Mouse (Mus musculus): ENCODE measurements around the gene Zfhx3. TPM values are rescaled to one million over a fixed set of nuclear protein-coding genes. Genes with fewer than 3 reads are reported as not detected.

Gene Zfhx3
- polyA plus RNA-seq, 1 experiment from 2014 or later, result 68.4 TPM

DNA sequence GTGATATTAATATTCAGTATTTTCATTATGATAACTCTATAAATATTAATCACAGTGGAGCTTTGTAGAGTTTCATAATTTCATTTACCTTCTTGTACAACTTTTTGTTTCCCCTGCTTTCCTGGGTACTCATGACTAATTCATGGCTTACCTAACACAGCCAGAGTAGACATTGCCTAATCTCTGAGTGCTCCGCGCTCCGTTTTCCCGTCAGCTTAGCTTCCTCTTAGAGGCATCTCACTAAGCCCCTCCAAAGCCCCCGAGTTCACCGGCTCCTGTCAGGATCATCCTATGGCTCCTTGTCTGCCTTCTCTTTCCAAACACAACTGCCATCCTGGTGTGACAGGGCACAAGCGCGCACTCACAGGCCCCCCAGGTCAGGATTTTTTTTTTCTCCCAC lies 916.6 kb downstream of the Zfhx3 start:
- H3K27me3 ChIP-seq (ENCODE audit: control insufficient read depth, insufficient read depth, low read length), result no peaks in the 10 kb centered on the region
- 0 out of 2 replicates have a peak overlapping the region, but pooled peaks have one; percentile 10 for H3K27ac ChIP-seq (replicated peaks; ENCODE audit: low read depth, low read length)
- 0 out of 2 replicates have a peak, but pooled peaks cover 17% of the 10 kb centered on the region for H3K4me1 ChIP-seq (ENCODE audit: control insufficient read depth, insufficient read depth, low read length)
- no peaks in the 10 kb centered on the region for H3K9me3 ChIP-seq (ENCODE audit: control insufficient read depth, low read length)
- 31% methylated on average over 8 of the region's 8 CpGs for WGBS
- ATAC-seq (ENCODE audit: low FRiP score, low TSS enrichment), result no peak
- no peak overlapping the region for H3K9ac ChIP-seq (replicated peaks; ENCODE audit: low read length)
- no peak overlapping the region for H3K4me3 ChIP-seq (replicated peaks; ENCODE audit: low read depth, low read length)
- DNase-seq, result peak; percentile 53
- H3K4me2 ChIP-seq (ENCODE audit: low read length), result no peak overlapping the region
- peaks cover 44% of the 10 kb centered on the region for H3K36me3 ChIP-seq (ENCODE audit: control insufficient read depth, insufficient read depth, low read length)

DNA sequence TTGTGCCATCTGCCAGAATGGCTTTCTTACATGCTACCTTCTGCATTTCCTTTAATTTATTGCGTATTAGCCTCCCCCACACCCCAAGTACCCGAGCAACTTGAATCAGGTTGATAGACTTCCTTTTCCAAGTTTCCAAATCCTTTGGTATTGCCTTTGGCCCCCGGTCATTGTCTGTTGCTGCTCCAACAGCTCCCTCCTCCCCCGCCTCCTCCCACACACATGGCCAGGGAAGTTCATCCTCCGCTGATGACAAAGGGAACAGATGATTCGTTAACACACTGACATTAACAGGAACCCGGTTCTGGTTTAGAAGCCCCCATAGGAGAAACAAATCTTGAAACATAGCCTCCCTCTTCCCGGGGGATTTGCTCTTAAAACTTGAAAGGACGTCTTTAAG lies 917.5 kb downstream of the Zfhx3 start:
- DNase-seq (no peak), ATAC-seq (ENCODE audit: low FRiP score, low TSS enrichment) (no peak)
- H3K9me3 ChIP-seq (ENCODE audit: control insufficient read depth, low read length), result no peaks in the 10 kb centered on the region
- 0 out of 2 replicates have a peak, but pooled peaks cover 11% of the 10 kb centered on the region for H3K4me1 ChIP-seq (ENCODE audit: control insufficient read depth, insufficient read depth, low read length)
- no peak overlapping the region for H3K27ac ChIP-seq (replicated peaks; ENCODE audit: low read depth, low read length)
- no peak overlapping the region for H3K9ac ChIP-seq (replicated peaks; ENCODE audit: low read length)
- 76% methylated on average over 9 of the region's 9 CpGs for WGBS
- no peaks in the 10 kb centered on the region for H3K27me3 ChIP-seq (ENCODE audit: control insufficient read depth, insufficient read depth, low read length)
- peaks cover 46% of the 10 kb centered on the region for H3K36me3 ChIP-seq (ENCODE audit: control insufficient read depth, insufficient read depth, low read length)
- no peak overlapping the region for H3K4me3 ChIP-seq (replicated peaks; ENCODE audit: low read depth, low read length)
- H3K4me2 ChIP-seq (ENCODE audit: low read length), result no peak overlapping the region

DNA sequence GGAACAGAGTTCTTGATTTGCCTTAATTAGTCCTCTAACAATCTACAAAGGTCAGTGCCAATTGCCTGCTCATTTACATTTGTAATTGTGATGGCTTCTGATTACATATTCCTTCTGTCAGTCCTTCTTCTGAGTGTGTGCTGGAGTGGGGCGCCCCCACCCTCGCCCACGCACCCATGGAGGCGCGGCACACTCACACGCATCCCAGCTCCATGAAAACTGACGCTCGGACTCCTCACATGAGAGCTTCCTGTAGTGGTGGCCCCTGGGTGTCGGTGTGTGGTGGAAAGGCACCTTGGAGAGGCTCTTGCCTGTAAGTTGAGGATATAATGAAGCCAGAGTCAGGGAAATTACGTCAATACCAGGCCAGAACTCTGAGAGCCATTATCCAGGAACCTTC lies 921.0 kb downstream of the Zfhx3 start:
- 95% methylated on average over 10 of the region's 10 CpGs for WGBS
- no peak for ATAC-seq (ENCODE audit: low FRiP score, low TSS enrichment)
- H3K4me1 ChIP-seq (ENCODE audit: control insufficient read depth, insufficient read depth, low read length), result peaks cover 14% of the 10 kb centered on the region; the same call in 1 of the 2 replicates
- no peaks in the 10 kb centered on the region for H3K9me3 ChIP-seq (ENCODE audit: control insufficient read depth, low read length)
- peaks cover 29% of the 10 kb centered on the region for H3K36me3 ChIP-seq (ENCODE audit: control insufficient read depth, insufficient read depth, low read length)
- no peaks in the 10 kb centered on the region for H3K27me3 ChIP-seq (ENCODE audit: control insufficient read depth, insufficient read depth, low read length)
- DNase-seq, result no peak
- no peak overlapping the region for H3K4me3 ChIP-seq (replicated peaks; ENCODE audit: low read depth, low read length)
- H3K9ac ChIP-seq (replicated peaks; ENCODE audit: low read length), result no peak overlapping the region
- no peak overlapping the region for H3K4me2 ChIP-seq (ENCODE audit: low read length)
- peak overlapping the region; percentile 52 for H3K27ac ChIP-seq (replicated peaks; ENCODE audit: low read depth, low read length)

DNA sequence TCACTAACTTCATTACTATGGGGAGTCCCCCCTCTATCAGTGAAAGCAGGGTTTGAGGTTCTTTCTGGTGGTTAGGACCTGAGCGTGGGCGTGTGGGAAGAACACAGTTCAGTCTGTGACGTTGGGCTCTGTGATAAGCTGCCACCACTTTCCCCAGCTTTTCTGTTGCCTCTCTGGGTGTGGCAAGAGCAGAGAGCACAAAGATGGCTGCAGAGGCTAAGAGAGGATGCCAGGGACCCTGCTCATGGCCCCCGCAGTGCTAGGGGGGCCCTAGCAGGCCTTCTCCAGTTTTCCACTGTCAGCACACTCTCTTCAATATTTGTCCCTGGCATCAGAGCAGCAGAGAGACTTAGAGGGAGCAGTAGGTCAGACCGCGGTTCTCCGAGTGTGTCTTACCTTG lies 924.0 kb downstream of the Zfhx3 start:
- ATAC-seq (ENCODE audit: low FRiP score, low TSS enrichment) (no peak), DNase-seq (no peak)
- Histone ChIP-seq H3K27ac (replicated peaks; ENCODE audit: low read depth, low read length) (no peak overlapping the region), H3K9me3 (ENCODE audit: control insufficient read depth, low read length) (no peaks in the 10 kb centered on the region), H3K9ac (replicated peaks; ENCODE audit: low read length) (no peak overlapping the region), H3K27me3 (ENCODE audit: control insufficient read depth, insufficient read depth, low read length) (no peaks in the 10 kb centered on the region), H3K4me3 (replicated peaks; ENCODE audit: low read depth, low read length) (no peak overlapping the region), H3K36me3 (ENCODE audit: control insufficient read depth, insufficient read depth, low read length) (peaks cover 23% of the 10 kb centered on the region), H3K4me2 (ENCODE audit: low read length) (no peak overlapping the region), H3K4me1 (ENCODE audit: control insufficient read depth, insufficient read depth, low read length) (peaks cover 14% of the 10 kb centered on the region; the same call in 1 of the 2 replicates)
- WGBS, result 83% methylated on average over 7 of the region's 7 CpGs

DNA sequence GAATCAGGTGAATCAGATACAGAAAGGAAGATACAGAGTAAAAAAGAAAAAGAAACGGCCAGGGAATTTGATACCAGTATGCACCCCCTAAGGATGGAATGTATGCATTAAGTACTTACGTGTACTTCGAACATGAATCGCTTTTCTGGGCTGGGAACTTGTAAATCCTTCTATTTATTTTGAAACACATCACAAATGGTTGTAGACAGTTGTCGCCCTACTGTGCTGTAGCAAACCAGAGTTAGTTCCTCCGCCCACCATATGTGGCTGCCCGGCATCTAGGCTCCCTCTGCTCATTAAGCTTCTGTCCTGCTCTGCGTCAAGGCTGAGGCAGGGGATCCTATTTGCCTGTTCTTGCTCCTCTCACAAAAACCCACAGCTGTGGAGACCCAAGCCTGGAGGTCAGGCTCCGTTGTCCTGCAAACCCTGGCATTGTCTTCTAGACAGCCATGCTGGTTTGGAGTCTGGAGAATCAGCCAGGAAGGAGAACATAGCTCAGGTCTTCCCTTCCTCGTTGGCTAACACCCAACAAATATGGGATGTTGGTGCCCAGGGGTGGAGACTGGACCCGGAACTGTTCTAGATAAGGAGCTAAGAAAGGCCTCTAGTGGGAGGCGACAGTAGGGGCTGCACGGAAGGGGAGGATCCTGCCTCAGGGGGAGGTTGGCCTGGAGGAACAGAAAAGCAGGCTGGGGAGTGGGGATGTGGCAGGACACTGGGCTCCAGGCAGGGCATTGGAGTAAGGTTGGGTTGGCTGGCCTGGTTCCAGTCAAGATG lies 925.2 kb downstream of the Zfhx3 start:
- H3K4me3 ChIP-seq (replicated peaks; ENCODE audit: low read depth, low read length), result no peak overlapping the region
- H3K9ac ChIP-seq (replicated peaks; ENCODE audit: low read length), result no peak overlapping the region
- H3K27ac ChIP-seq (replicated peaks; ENCODE audit: low read depth, low read length), result no peak overlapping the region
- no peaks in the 10 kb centered on the region for H3K27me3 ChIP-seq (ENCODE audit: control insufficient read depth, insufficient read depth, low read length)
- H3K4me2 ChIP-seq (ENCODE audit: low read length), result no peak overlapping the region
- 67% methylated on average over 13 of the region's 13 CpGs for WGBS
- peaks cover 7% of the 10 kb centered on the region; the same call in 1 of the 2 replicates for H3K4me1 ChIP-seq (ENCODE audit: control insufficient read depth, insufficient read depth, low read length)
- H3K9me3 ChIP-seq (ENCODE audit: control insufficient read depth, low read length), result no peaks in the 10 kb centered on the region
- ATAC-seq (ENCODE audit: low FRiP score, low TSS enrichment) (no peak), DNase-seq (no peak)
- peaks cover 19% of the 10 kb centered on the region; the same call in 1 of the 2 replicates for H3K36me3 ChIP-seq (ENCODE audit: control insufficient read depth, insufficient read depth, low read length)

DNA sequence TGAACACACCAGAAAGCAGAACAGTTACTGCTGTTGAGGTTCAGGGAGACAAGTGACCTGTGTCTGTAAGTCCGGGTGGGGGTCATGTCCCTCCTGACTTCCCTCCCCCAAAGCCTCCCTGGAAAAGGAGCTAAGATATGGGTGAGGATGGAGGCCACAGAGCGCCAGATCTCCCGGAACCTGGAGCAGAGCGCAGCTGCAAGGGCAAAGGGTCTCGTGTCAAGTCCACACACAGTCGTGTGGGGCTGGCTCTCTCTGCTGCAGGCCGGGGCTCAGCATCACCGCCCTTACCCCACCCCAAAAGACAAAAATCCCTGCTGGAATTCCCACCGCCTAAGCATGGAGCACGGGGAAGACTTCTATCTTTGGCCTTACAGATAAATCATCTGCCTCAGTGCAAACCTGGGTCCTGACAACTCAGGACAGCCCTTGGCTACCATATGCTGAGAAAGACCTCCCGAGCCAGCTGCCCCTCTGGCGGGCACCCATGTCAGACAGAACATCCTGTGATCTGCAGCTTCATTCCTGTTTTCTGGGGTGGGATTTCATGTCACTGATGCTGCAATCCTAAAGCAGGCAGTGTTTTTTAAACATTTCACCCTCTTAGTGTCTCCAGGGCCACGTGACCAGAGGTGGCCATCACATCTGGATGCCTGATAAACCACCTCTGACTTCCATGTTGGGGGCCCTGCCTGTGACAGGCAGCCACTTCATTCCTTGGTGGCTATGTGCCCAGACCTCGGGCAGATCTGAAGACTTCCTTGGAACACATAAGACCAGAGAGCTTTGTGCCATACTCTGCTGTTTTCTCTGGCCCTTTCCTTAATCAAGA lies 926.0 kb downstream of the Zfhx3 start:
- Histone ChIP-seq H3K9ac (replicated peaks; ENCODE audit: low read length) (no peak overlapping the region), H3K4me1 (ENCODE audit: control insufficient read depth, insufficient read depth, low read length) (peaks cover 3% of the 10 kb centered on the region; the same call in 1 of the 2 replicates), H3K9me3 (ENCODE audit: control insufficient read depth, low read length) (no peaks in the 10 kb centered on the region), H3K4me3 (replicated peaks; ENCODE audit: low read depth, low read length) (no peak overlapping the region), H3K27ac (replicated peaks; ENCODE audit: low read depth, low read length) (peak overlapping the region; percentile 41; the same call in 1 of the 2 replicates), H3K4me2 (ENCODE audit: low read length) (no peak overlapping the region), H3K36me3 (ENCODE audit: control insufficient read depth, insufficient read depth, low read length) (peaks cover 14% of the 10 kb centered on the region; the same call in 1 of the 2 replicates), H3K27me3 (ENCODE audit: control insufficient read depth, insufficient read depth, low read length) (no peaks in the 10 kb centered on the region)
- no peak for ATAC-seq (ENCODE audit: low FRiP score, low TSS enrichment)
- no peak for DNase-seq
- 87% methylated on average over 14 of the region's 14 CpGs for WGBS

DNA sequence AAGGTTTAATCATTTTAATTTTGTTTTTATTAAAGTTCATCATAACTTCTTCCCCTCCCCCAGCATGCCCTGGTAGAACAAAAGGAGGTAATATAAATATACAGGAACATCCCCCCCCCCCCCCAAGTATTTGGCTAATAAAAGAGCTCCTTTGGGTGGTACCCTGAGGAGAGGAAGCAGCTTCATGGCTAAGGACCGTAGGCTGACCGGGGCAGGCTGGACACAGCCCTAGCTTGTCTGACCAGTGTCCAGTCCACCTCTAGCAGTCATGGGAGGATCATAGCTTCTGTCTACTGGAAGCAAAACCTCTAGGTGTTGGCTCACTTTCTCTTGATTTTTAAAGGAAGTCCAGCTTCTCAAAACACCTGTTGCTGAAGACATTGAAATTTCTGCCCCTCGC lies 927.0 kb downstream of the Zfhx3 start:
- H3K27ac ChIP-seq (replicated peaks; ENCODE audit: low read depth, low read length), result no peak overlapping the region
- H3K36me3 ChIP-seq (ENCODE audit: control insufficient read depth, insufficient read depth, low read length), result peaks cover 16% of the 10 kb centered on the region
- WGBS, result 80% methylated on average over 3 of the region's 3 CpGs
- H3K9me3 ChIP-seq (ENCODE audit: control insufficient read depth, low read length), result no peaks in the 10 kb centered on the region
- DNase-seq, result no peak
- no peak overlapping the region for H3K4me3 ChIP-seq (replicated peaks; ENCODE audit: low read depth, low read length)
- no peak overlapping the region for H3K9ac ChIP-seq (replicated peaks; ENCODE audit: low read length)
- H3K4me2 ChIP-seq (ENCODE audit: low read length), result no peak overlapping the region
- peaks cover 3% of the 10 kb centered on the region; the same call in 1 of the 2 replicates for H3K4me1 ChIP-seq (ENCODE audit: control insufficient read depth, insufficient read depth, low read length)
- ATAC-seq (ENCODE audit: low FRiP score, low TSS enrichment), result no peak
- H3K27me3 ChIP-seq (ENCODE audit: control insufficient read depth, insufficient read depth, low read length), result no peaks in the 10 kb centered on the region

DNA sequence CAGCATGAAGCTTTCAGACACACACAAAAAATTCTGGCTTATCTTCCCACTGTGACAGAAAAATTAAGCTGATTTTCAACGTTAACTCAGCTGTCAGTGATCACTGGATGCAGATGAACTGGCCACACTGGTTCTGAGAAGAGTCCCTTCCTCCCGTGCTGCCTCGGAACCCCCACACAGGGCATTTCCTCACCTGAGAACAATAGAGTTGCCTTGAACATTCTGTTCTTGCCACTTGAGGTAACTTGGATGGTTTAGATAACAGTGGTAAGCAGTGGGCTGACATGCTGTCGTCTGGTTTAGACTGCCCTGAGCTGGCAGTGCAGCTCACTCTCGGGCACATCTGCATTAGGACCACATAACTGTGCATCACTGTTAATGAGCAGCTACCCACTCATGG lies 927.5 kb downstream of the Zfhx3 start:
- H3K4me3 ChIP-seq (replicated peaks; ENCODE audit: low read depth, low read length), result no peak overlapping the region
- H3K4me1 ChIP-seq (ENCODE audit: control insufficient read depth, insufficient read depth, low read length), result peaks cover 3% of the 10 kb centered on the region; the same call in 1 of the 2 replicates
- H3K36me3 ChIP-seq (ENCODE audit: control insufficient read depth, insufficient read depth, low read length), result peaks cover 14% of the 10 kb centered on the region
- no peaks in the 10 kb centered on the region for H3K9me3 ChIP-seq (ENCODE audit: control insufficient read depth, low read length)
- H3K4me2 ChIP-seq (ENCODE audit: low read length), result no peak overlapping the region
- no peak overlapping the region for H3K9ac ChIP-seq (replicated peaks; ENCODE audit: low read length)
- H3K27ac ChIP-seq (replicated peaks; ENCODE audit: low read depth, low read length), result no peak overlapping the region
- ATAC-seq (ENCODE audit: low FRiP score, low TSS enrichment) (no peak), DNase-seq (no peak)
- H3K27me3 ChIP-seq (ENCODE audit: control insufficient read depth, insufficient read depth, low read length), result no peaks in the 10 kb centered on the region
- 81% methylated on average over 5 of the region's 5 CpGs for WGBS
